Mouse (Mus musculus) MEL (cell line): ENCODE results near the gene Ppp1r32.

Experiments used
- CTCF ChIP-seq, 3 experiments: IDR thresholded peaks in 2 of 3; conservative IDR thresholded peaks in 1 of 3; 2 replicates each; pipeline ENCODE4 v1.5.1; 2011 to 2012; ENCODE audit warnings: low read length in 3 of 3, low read depth in 2 of 3, mild to moderate bottlenecking in 2 of 3, improper control_type of control experiment in 1 of 3, inconsistent platforms in 1 of 3, mixed read lengths in 1 of 3, moderate library complexity in 1 of 3; ENCODE audit not compliant: control insufficient read depth in 1 of 3, insufficient read depth in 1 of 3, poor library complexity in 1 of 3, severe bottlenecking in 1 of 3
- HCFC1 ChIP-seq: IDR thresholded peaks from 2 replicates; pipeline ENCODE4 v1.6.1; 2012; ENCODE audit warnings: low read depth, mild to moderate bottlenecking, inconsistent platforms, low read length, improper control_type of control experiment, moderate library complexity
- ZNF384 ChIP-seq: IDR thresholded peaks from 2 replicates; pipeline ENCODE4 v1.6.1; 2012; ENCODE audit warnings: low read depth, mild to moderate bottlenecking, inconsistent platforms, low read length, improper control_type of control experiment

GRCm38 (mm10) chr19:10486264-10486738, 3.6 kb upstream of the Ppp1r32 start:
- TF ChIP-seq ZNF384, result no peak
- TF ChIP-seq CTCF (IDR thresholded peaks at IDR 0.05 in 2 of 3, conservative IDR thresholded peaks at IDR 0.05 in 1 of 3; ENCODE audit: control insufficient read depth in 1 of 3, insufficient read depth in 1 of 3, low read depth in 2 of 3, low read length in 3 of 3, poor library complexity in 1 of 3, severe bottlenecking in 1 of 3), result peak; percentile 72 to 97 (median 90)
- no peak for TF ChIP-seq HCFC1
